Comparison of ENCODE assay signal across 20 mouse cellular contexts in genomic region chr16:9616807-9617206, GRCm38 (mm10).
DNase-seq lines count a peak whose midpoint lies in the region; ATAC-seq and TF ChIP-seq lines count a peak whose summit lies in the region.
"Had no signal": no experiment of that assay in that cellular context is flagged by ENCODE, and none has a peak within 500 bp of the region (broad histone marks: within the 10 kb centered on the region; RNA-seq: fewer than 3 reads in every experiment).

No protein-coding gene starts in this region.

- H3K4me1 ChIP-seq in heart, embryonic 11.5 days (ENCODE audit: control insufficient read depth, insufficient read depth, low read length), result no peaks in the 10 kb centered on the region
- H3K4me1 ChIP-seq: embryonic facial prominence, embryonic 10.5 days; embryonic facial prominence, embryonic 12.5 days; forebrain, embryonic 13.5 days; forebrain, embryonic 15.5 days had no signal

- no peak overlapping the region for H3K4me2 ChIP-seq in heart, embryonic 11.5 days
- H3K4me2 ChIP-seq: embryonic facial prominence, embryonic 12.5 days; forebrain, embryonic 13.5 days; forebrain, embryonic 15.5 days had no signal

- ATAC-seq in heart, embryonic 11.5 days (replicated peaks; ENCODE audit: insufficient number of reproducible peaks, low FRiP score, low TSS enrichment), result no peak
- ATAC-seq: forebrain, embryonic 13.5 days; forebrain, embryonic 15.5 days had no signal

- H3K27me3 ChIP-seq in heart, embryonic 11.5 days (ENCODE audit: control insufficient read depth, insufficient read depth, low read length), result no peaks in the 10 kb centered on the region
- H3K27me3 ChIP-seq: embryonic facial prominence, embryonic 12.5 days; forebrain, embryonic 13.5 days; forebrain, embryonic 15.5 days had no signal

- peak overlapping the region; percentile 69 for H3K27ac ChIP-seq in layer of hippocampus, adult 2 months
- peak overlapping the region; percentile 66 for H3K27ac ChIP-seq in left cerebral cortex, adult 2 months
- H3K27ac ChIP-seq in heart, embryonic 11.5 days (ENCODE audit: low read depth, low read length), result no peak overlapping the region
- H3K27ac ChIP-seq: embryonic facial prominence, embryonic 10.5 days; embryonic facial prominence, embryonic 12.5 days; forebrain, embryonic 13.5 days; forebrain, embryonic 15.5 days had no signal

- intact Hi-C loops in left cerebral cortex, adult 2 months (cut with DNase I), result no loop called here
- intact Hi-C loops in left cerebral cortex, postnatal 4 days (cut with DNase I), result no loop called here

- TF ChIP-seq CTCF in layer of hippocampus, adult 2 months (conservative IDR thresholded peaks at IDR 0.05), result no peak
- no peak for TF ChIP-seq CTCF in left cerebral cortex, adult 2 months (IDR thresholded peaks at IDR 0.05)

- 75% methylated on average over 4 of the region's 4 CpGs for WGBS in heart, embryonic 11.5 days (ENCODE audit: insufficient replicate concordance)

- no peak for DNase-seq in layer of hippocampus, adult 2 months (ENCODE audit: low spot score in 2 of 2)
- no peak for DNase-seq in layer of hippocampus, adult 9-10 months (ENCODE audit: low spot score)
- no peak for DNase-seq in left cerebral cortex, adult 2 months (ENCODE audit: extremely low spot score in 1 of 2, low spot score in 2 of 2)
- no peak for DNase-seq in left cerebral cortex, postnatal 4 days
- peak; percentile 40 for DNase-seq in right cerebral cortex, adult 18-20 months
- no peak for DNase-seq in right cerebral cortex, postnatal 14 days
- peak; percentile 47 for DNase-seq in telencephalon, adult 2 months (ENCODE audit: low read depth, low spot score)
- DNase-seq: adrenal gland, adult 2 months; adrenal gland, postnatal 10 days; adrenal gland, postnatal 25 days; cerebellum, adult 11-12 months; cerebellum, adult 2 months; cerebellum, adult 9-10 months; cerebellum, postnatal 10 days; cerebellum, postnatal 25 days had no signal

- H3K4me3 ChIP-seq in layer of hippocampus, adult 2 months, result no peak overlapping the region
- no peak overlapping the region for H3K4me3 ChIP-seq in left cerebral cortex, adult 2 months
- no peak overlapping the region for H3K4me3 ChIP-seq in heart, embryonic 11.5 days (ENCODE audit: low read depth, low read length)
- H3K4me3 ChIP-seq: embryonic facial prominence, embryonic 10.5 days; embryonic facial prominence, embryonic 12.5 days; forebrain, embryonic 13.5 days; forebrain, embryonic 15.5 days had no signal

- H3K36me3 ChIP-seq in heart, embryonic 11.5 days (ENCODE audit: control insufficient read depth, insufficient read depth, low read length), result no peaks in the 10 kb centered on the region
- H3K36me3 ChIP-seq: embryonic facial prominence, embryonic 10.5 days; embryonic facial prominence, embryonic 12.5 days; forebrain, embryonic 15.5 days had no signal

- H3K9me3 ChIP-seq in heart, embryonic 11.5 days (replicated peaks; ENCODE audit: control insufficient read depth, low read length), result no peaks in the 10 kb centered on the region
- H3K9me3 ChIP-seq: embryonic facial prominence, embryonic 10.5 days; embryonic facial prominence, embryonic 12.5 days; forebrain, embryonic 13.5 days; forebrain, embryonic 15.5 days had no signal

- no peak overlapping the region for H3K9ac ChIP-seq in heart, embryonic 11.5 days (ENCODE audit: low read depth, low read length)
- H3K9ac ChIP-seq: embryonic facial prominence, embryonic 12.5 days; forebrain, embryonic 13.5 days; forebrain, embryonic 15.5 days had no signal

Comparison
In these comparisons a context has a peak if more than half of its experiments do, and no peak if none do; other contexts are left out.
1. DNase-seq: peak in right cerebral cortex, adult 18-20 months (single experiment) and telencephalon, adult 2 months (single experiment); none in layer of hippocampus, adult 2 months (0 of 2), layer of hippocampus, adult 9-10 months (single experiment), left cerebral cortex, adult 2 months (0 of 2), left cerebral cortex, postnatal 4 days (single experiment) and right cerebral cortex, postnatal 14 days (single experiment).